Mouse (Mus musculus) E14TG2a.4 (cell line): ENCODE data around the gene Gm37240.

Source experiments
- CTCF ChIP-seq: conservative IDR thresholded peaks from 2 replicates; pipeline ENCODE4 v1.5.1; 2014; ENCODE audit warnings: low read length
- NANOG ChIP-seq: IDR thresholded peaks from 2 replicates; pipeline ENCODE4 v1.6.1; 2014; ENCODE audit warnings: borderline replicate concordance, low read length, mixed read lengths

DNA sequence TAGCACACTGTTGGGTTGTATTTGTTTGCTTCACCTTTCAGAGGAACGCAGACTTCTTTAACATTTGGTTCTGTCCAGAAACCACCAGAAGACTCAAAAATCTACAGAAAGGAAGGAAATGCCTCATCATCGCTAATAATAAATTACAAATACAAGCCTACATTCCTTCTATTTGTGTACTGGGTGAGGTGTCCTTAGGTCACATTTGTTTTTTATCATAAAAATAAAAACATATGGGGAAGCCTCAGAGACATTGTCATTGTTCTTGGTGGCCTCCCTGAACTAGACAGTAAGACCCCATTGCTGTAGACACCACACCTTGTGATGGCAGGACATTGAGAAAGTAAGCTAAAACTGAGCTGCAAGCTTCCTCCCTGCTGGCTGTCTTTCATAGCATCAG is 70.1 kb downstream of the Gm37240 start, which contains the start of gene Fam160a1:
- TF ChIP-seq CTCF, result no peak
- TF ChIP-seq NANOG, result no peak
